Comparison of ENCODE assay signal across 24 mouse cellular contexts in genomic region chr16:87602717-87603526, GRCm38 (mm10). TPM values are rescaled to one million over a fixed set of nuclear protein-coding genes. Genes with fewer than 3 reads are reported as not detected.
A peak's percentile ranks its signal among the peaks of the same experiment; 100 is the strongest.
DNase-seq lines count a peak whose midpoint lies in the region; ATAC-seq and TF ChIP-seq lines count a peak whose summit lies in the region.
"Had no signal": no experiment of that assay in that cellular context is flagged by ENCODE, and none has a peak within 500 bp of the region (broad histone marks: within the 10 kb centered on the region; RNA-seq: fewer than 3 reads in every experiment).

No protein-coding gene starts in this region.

- H3K4me3 ChIP-seq in lung, postnatal 0 days (ENCODE audit: low read depth, low read length): no peak overlapping the region
- H3K4me3 ChIP-seq in intestine, embryonic 14.5 days (ENCODE audit: low read depth, low read length): no peak overlapping the region
- no peak overlapping the region for H3K4me3 ChIP-seq in myocyte
- H3K4me3 ChIP-seq: forebrain, embryonic 15.5 days; heart, embryonic 15.5 days; hindbrain, embryonic 13.5 days; left cerebral cortex, adult 2 months; limb, embryonic 15.5 days; liver, embryonic 15.5 days had no signal

- no peak for DNase-seq in lung, postnatal 0 days (ENCODE audit: low spot score)
- no peak for DNase-seq in lung, postnatal 14 days
- no peak for DNase-seq in intestine, embryonic 14.5 days (ENCODE audit: low spot score)
- DNase-seq in kidney, postnatal 36 days: no peak
- no peak for DNase-seq in c-Kit-positive CD71-positive TER-119-positive erythroid progenitor cells, embryonic 14.5 days (ENCODE audit: low spot score)
- no peak for DNase-seq in heart, adult 11 months
- DNase-seq: adrenal gland, postnatal 14 days; B cell, adult 2 months; cerebellum, adult 9-10 months; gastrocnemius, postnatal 14 days; heart, postnatal 36 days; kidney, adult 9 months; kidney, postnatal 25 days; left cerebral cortex, postnatal 4 days; thymus, postnatal 14 days had no signal

- WGBS in lung, postnatal 0 days: 31% methylated on average over 17 of the region's 17 CpGs
- 39% methylated on average over 17 of the region's 17 CpGs for WGBS in intestine, embryonic 14.5 days

- TF ChIP-seq EP300 in lung, postnatal 0 days (IDR thresholded peaks at IDR 0.05): no peak

- no peaks in the 10 kb centered on the region for H3K27me3 ChIP-seq in lung, postnatal 0 days (replicated peaks; ENCODE audit: insufficient read depth, low read length)
- H3K27me3 ChIP-seq in intestine, embryonic 14.5 days (replicated peaks; ENCODE audit: control insufficient read depth, insufficient read depth, low read length): no peaks in the 10 kb centered on the region
- no peaks in the 10 kb centered on the region for H3K27me3 ChIP-seq in myocyte (ENCODE audit: control insufficient read depth, insufficient read depth, insufficient read length)
- H3K27me3 ChIP-seq: forebrain, embryonic 15.5 days; heart, embryonic 15.5 days; hindbrain, embryonic 13.5 days; limb, embryonic 15.5 days; liver, embryonic 15.5 days had no signal

- no peaks in the 10 kb centered on the region for H3K9me3 ChIP-seq in lung, postnatal 0 days (ENCODE audit: low read length)
- H3K9me3 ChIP-seq in intestine, embryonic 14.5 days (ENCODE audit: control insufficient read depth, low read length): no peaks in the 10 kb centered on the region
- H3K9me3 ChIP-seq: forebrain, embryonic 15.5 days; heart, embryonic 15.5 days; hindbrain, embryonic 13.5 days; limb, embryonic 15.5 days; liver, embryonic 15.5 days had no signal

- TF ChIP-seq CTCF in lung, postnatal 0 days (IDR thresholded peaks at IDR 0.05): no peak

- H3K36me3 ChIP-seq in lung, postnatal 0 days (ENCODE audit: insufficient read depth, low read length): no peaks in the 10 kb centered on the region
- no peaks in the 10 kb centered on the region for H3K36me3 ChIP-seq in intestine, embryonic 14.5 days (ENCODE audit: control insufficient read depth, insufficient read depth, low read length)
- no peaks in the 10 kb centered on the region for H3K36me3 ChIP-seq in myocyte (ENCODE audit: control insufficient read depth, insufficient read depth)
- H3K36me3 ChIP-seq: forebrain, embryonic 15.5 days; heart, embryonic 15.5 days; hindbrain, embryonic 13.5 days; limb, embryonic 15.5 days; liver, embryonic 15.5 days had no signal

- no peak overlapping the region for H3K27ac ChIP-seq in lung, postnatal 0 days (ENCODE audit: low read length)
- no peak overlapping the region for H3K27ac ChIP-seq in intestine, embryonic 14.5 days (ENCODE audit: low read depth)
- H3K27ac ChIP-seq: forebrain, embryonic 15.5 days; heart, embryonic 15.5 days; hindbrain, embryonic 13.5 days; left cerebral cortex, adult 2 months; limb, embryonic 15.5 days; liver, embryonic 15.5 days had no signal

- H3ac ChIP-seq in myocyte (ENCODE audit: control insufficient read depth, insufficient read length): no peak overlapping the region

- no peaks in the 10 kb centered on the region for H3K79me2 ChIP-seq in myocyte (ENCODE audit: control insufficient read depth, insufficient read depth)

- H3K4me2 ChIP-seq in lung, postnatal 0 days (replicated peaks; ENCODE audit: low read depth, low read length): no peak overlapping the region
- H3K4me2 ChIP-seq in intestine, embryonic 14.5 days (ENCODE audit: low read length): 0 out of 2 replicates have a peak overlapping the region, but pooled peaks have one; percentile 6
- H3K4me2 ChIP-seq in myocyte (ENCODE audit: low read depth): peak overlapping the region; percentile 34
- H3K4me2 ChIP-seq: forebrain, embryonic 15.5 days; heart, embryonic 15.5 days; hindbrain, embryonic 13.5 days; limb, embryonic 15.5 days; liver, embryonic 15.5 days; midbrain, embryonic 11.5 days had no signal

- ATAC-seq in lung, postnatal 0 days: 0 out of 2 replicates have a peak, but pooled peaks have one; percentile 12
- peak; percentile 75 for ATAC-seq in intestine, embryonic 14.5 days (replicated peaks; ENCODE audit: low FRiP score, low TSS enrichment, low read depth)
- ATAC-seq: forebrain, embryonic 15.5 days had no signal

- no peak for TF ChIP-seq POLR2A in myocyte (IDR thresholded peaks at IDR 0.05; ENCODE audit: insufficient read length, low read depth)

- H3K9ac ChIP-seq in lung, postnatal 0 days (replicated peaks; ENCODE audit: low read depth): no peak overlapping the region
- no peak overlapping the region for H3K9ac ChIP-seq in intestine, embryonic 14.5 days (ENCODE audit: low read length)
- H3K9ac ChIP-seq: forebrain, embryonic 15.5 days; heart, embryonic 15.5 days; hindbrain, embryonic 13.5 days; limb, embryonic 15.5 days; liver, embryonic 15.5 days had no signal

- H3K4me1 ChIP-seq in lung, postnatal 0 days (ENCODE audit: insufficient read depth, low read depth, low read length): no peaks in the 10 kb centered on the region
- peaks cover 9% of the 10 kb centered on the region; the same call in 1 of the 2 replicates for H3K4me1 ChIP-seq in intestine, embryonic 14.5 days (replicated peaks; ENCODE audit: control insufficient read depth, insufficient read depth, low read length)
- H3K4me1 ChIP-seq: hindbrain, embryonic 13.5 days had no signal

TF ChIP-seq in myocyte, 11 proteins besides CTCF, POLR2A, EP300 and RAD21:
- no peak for TF ChIP-seq USF1 (IDR thresholded peaks at IDR 0.05; ENCODE audit: low read depth)
- no peak for TF ChIP-seq MYOG (IDR thresholded peaks at IDR 0.05; ENCODE audit: control insufficient read depth in 1 of 3, insufficient read depth in 1 of 3, insufficient read length in 2 of 3, low read depth in 2 of 3)
- TF ChIP-seq CEBPB (IDR thresholded peaks at IDR 0.05; ENCODE audit: insufficient read depth, poor library complexity, severe bottlenecking): no peak
- no peak for TF ChIP-seq E2F4 (IDR thresholded peaks at IDR 0.05; ENCODE audit: insufficient read depth)
- no peak for TF ChIP-seq POLR2AphosphoS2 (IDR thresholded peaks at IDR 0.05; ENCODE audit: insufficient read length, low read depth)
- no peak for TF ChIP-seq TCF12 (IDR thresholded peaks at IDR 0.05; ENCODE audit: insufficient read depth, poor library complexity, severe bottlenecking)
- TF ChIP-seq SRF (IDR thresholded peaks at IDR 0.05; ENCODE audit: control insufficient read depth, insufficient read length, low read depth): no peak
- no peak for TF ChIP-seq REST (IDR thresholded peaks at IDR 0.05; ENCODE audit: insufficient read depth, insufficient read length)
- TF ChIP-seq MAX (IDR thresholded peaks at IDR 0.05; ENCODE audit: low read depth): no peak
- no peak for TF ChIP-seq TCF3 (IDR thresholded peaks at IDR 0.05; ENCODE audit: insufficient read length, low read depth)
- TF ChIP-seq MYOD1 (IDR thresholded peaks at IDR 0.05; ENCODE audit: control insufficient read depth in 1 of 3, insufficient read length in 2 of 3, low read depth in 2 of 3): no peak

RNA-seq across cellular contexts. Expression of gene Map3k7cl, which starts 49.8 kb away (rescaled TPM):
- polyA plus RNA-seq in lung, postnatal 0 days (2015; fragmentation: Nextera tagmentation; extraction: Ambion mirVana): 0.37 and 0.38 TPM in 2 replicates
- polyA plus RNA-seq in intestine, embryonic 14.5 days (2014; fragmentation: Nextera tagmentation; extraction: Ambion mirVana): 0.28 and 0.35 TPM in 2 replicates
- polyA plus RNA-seq in myocyte (2012; fragmentation: generic; extraction: Trizol): 2.2 TPM
- polyA plus RNA-seq: forebrain, embryonic 15.5 days; liver, embryonic 15.5 days; midbrain, embryonic 11.5 days; neural tube, embryonic 11.5 days had no signal
